Mouse (Mus musculus): ENCODE data around the gene Igfbp1. TPM values are rescaled to one million over a fixed set of nuclear protein-coding genes. Genes with fewer than 3 reads are reported as not detected.

Gene Igfbp1
- polyA plus RNA-seq, 1 experiment from 2014 or later = 0.23 TPM

GRCm38 (mm10) chr11:7188469-7188868, 9.1 kb upstream of the Igfbp1 start, which contains the start of gene Gm11985:
Gene Gm11985 (minus strand): TSS chr11:7188569.
- Histone ChIP-seq H3K4me2 (ENCODE audit: low read length) (no peak within 1 kb of the TSS), H3K4me1 (replicated peaks; ENCODE audit: control insufficient read depth, insufficient read depth, low read length) (no peaks in the 10 kb centered on the region), H3K27me3 (replicated peaks; ENCODE audit: control insufficient read depth, insufficient read depth, low read length) (no peaks in the 10 kb centered on the region), H3K9ac (replicated peaks; ENCODE audit: low read depth, low read length) (no peak within 1 kb of the TSS), H3K4me3 (replicated peaks; ENCODE audit: low read length) (no peak within 1 kb of the TSS), H3K36me3 (ENCODE audit: control insufficient read depth, insufficient read depth) (no peaks in the 10 kb centered on the region), H3K27ac (ENCODE audit: low read length) (no peak within 1 kb of the TSS), H3K9me3 (ENCODE audit: control insufficient read depth, low read length) (no peaks in the 10 kb centered on the region)
- ATAC-seq = no peak
- 87% methylated on average over 13 of the region's 13 CpGs for WGBS

GRCm38 (mm10) chr11:7192710-7193109, 4.9 kb upstream of the Igfbp1 start:
- H3K4me1 ChIP-seq (replicated peaks; ENCODE audit: control insufficient read depth, insufficient read depth, low read length) = no peaks in the 10 kb centered on the region
- no peaks in the 10 kb centered on the region for H3K9me3 ChIP-seq (ENCODE audit: control insufficient read depth, low read length)
- 70% methylated on average over 6 of the region's 6 CpGs for WGBS
- H3K27me3 ChIP-seq (replicated peaks; ENCODE audit: control insufficient read depth, insufficient read depth, low read length) = no peaks in the 10 kb centered on the region
- H3K4me2 ChIP-seq (ENCODE audit: low read length) = no peak overlapping the region
- no peak overlapping the region for H3K27ac ChIP-seq (ENCODE audit: low read length)
- H3K9ac ChIP-seq (replicated peaks; ENCODE audit: low read depth, low read length) = no peak overlapping the region
- no peak overlapping the region for H3K4me3 ChIP-seq (replicated peaks; ENCODE audit: low read length)
- ATAC-seq = no peak
- no peaks in the 10 kb centered on the region for H3K36me3 ChIP-seq (ENCODE audit: control insufficient read depth, insufficient read depth)

DNA sequence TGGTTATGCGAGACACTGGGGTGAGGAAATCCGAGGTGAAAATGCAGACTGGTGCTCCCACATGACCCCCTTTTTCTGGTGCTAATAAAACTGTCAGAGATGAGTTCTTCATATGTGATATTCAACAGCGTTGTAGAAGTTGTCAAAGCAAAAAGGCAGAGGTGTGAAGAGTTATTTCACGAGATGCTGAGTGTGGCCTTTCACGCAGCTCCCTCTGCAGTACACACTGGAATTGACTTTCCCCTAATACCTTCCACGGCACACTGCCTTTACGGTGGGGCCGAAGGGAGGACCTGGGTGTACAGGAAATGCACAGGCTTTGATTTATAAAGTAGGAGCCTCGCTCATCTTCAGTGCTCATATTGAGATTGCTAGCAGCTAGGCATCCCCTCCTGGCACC, 4.4 kb upstream of the Igfbp1 start:
- no peak overlapping the region for H3K4me2 ChIP-seq (ENCODE audit: low read length)
- H3K27ac ChIP-seq (ENCODE audit: low read length) = no peak overlapping the region
- no peaks in the 10 kb centered on the region for H3K9me3 ChIP-seq (ENCODE audit: control insufficient read depth, low read length)
- no peak overlapping the region for H3K4me3 ChIP-seq (replicated peaks; ENCODE audit: low read length)
- no peaks in the 10 kb centered on the region for H3K27me3 ChIP-seq (replicated peaks; ENCODE audit: control insufficient read depth, insufficient read depth, low read length)
- no peaks in the 10 kb centered on the region for H3K4me1 ChIP-seq (replicated peaks; ENCODE audit: control insufficient read depth, insufficient read depth, low read length)
- 72% methylated on average over 9 of the region's 9 CpGs for WGBS
- ATAC-seq = no peak
- no peak overlapping the region for H3K9ac ChIP-seq (replicated peaks; ENCODE audit: low read depth, low read length)
- no peaks in the 10 kb centered on the region for H3K36me3 ChIP-seq (ENCODE audit: control insufficient read depth, insufficient read depth)

DNA sequence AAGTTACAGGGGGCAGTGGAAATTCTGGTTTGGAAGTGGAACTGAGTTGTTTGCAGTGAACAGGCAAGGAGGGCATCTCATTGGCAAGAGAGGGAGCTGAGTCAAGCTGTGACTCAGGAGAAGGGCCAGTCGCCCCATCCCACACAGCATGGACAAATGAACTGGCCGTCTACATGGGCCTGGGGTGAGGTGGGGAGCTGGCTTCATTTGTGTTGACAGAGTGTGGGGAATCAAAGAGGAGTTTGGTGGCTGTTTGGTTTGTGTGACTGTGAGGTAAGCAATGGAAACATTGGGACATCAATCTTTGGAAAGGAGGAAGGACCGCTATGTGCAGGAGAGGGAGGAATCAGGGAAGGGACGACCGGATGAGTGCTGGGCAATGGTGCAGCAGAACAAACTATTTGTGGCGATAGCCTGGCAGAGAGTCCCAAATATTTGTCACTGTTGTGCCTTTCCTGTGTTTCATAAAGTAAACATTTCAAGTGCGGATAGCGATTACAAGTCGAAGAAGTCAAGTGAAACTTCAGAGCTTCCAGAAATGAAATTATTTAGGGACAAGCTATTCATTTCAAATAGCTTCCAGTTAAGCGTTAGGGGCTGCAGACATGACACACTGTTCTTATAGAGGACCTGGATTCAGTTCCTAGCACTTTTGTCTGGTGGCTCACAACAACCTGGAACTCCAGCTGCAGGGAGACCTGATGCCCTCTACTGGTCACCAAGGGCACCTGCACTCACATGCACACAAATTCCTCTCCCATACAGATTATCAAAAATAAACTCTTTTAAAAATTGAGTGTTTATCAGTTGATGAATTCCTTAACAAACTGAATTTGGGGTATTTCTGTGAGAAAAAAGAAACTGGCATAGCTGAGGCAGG, 2.9 kb upstream of the Igfbp1 start:
- no peak overlapping the region for H3K4me2 ChIP-seq (ENCODE audit: low read length)
- 96% methylated on average over 10 of the region's 10 CpGs for WGBS
- ATAC-seq = no peak
- H3K9ac ChIP-seq (replicated peaks; ENCODE audit: low read depth, low read length) = no peak overlapping the region
- no peaks in the 10 kb centered on the region for H3K36me3 ChIP-seq (ENCODE audit: control insufficient read depth, insufficient read depth)
- no peak overlapping the region for H3K27ac ChIP-seq (ENCODE audit: low read length)
- H3K9me3 ChIP-seq (ENCODE audit: control insufficient read depth, low read length) = no peaks in the 10 kb centered on the region
- no peak overlapping the region for H3K4me3 ChIP-seq (replicated peaks; ENCODE audit: low read length)
- H3K27me3 ChIP-seq (replicated peaks; ENCODE audit: control insufficient read depth, insufficient read depth, low read length) = no peaks in the 10 kb centered on the region
- no peaks in the 10 kb centered on the region for H3K4me1 ChIP-seq (replicated peaks; ENCODE audit: control insufficient read depth, insufficient read depth, low read length)

DNA sequence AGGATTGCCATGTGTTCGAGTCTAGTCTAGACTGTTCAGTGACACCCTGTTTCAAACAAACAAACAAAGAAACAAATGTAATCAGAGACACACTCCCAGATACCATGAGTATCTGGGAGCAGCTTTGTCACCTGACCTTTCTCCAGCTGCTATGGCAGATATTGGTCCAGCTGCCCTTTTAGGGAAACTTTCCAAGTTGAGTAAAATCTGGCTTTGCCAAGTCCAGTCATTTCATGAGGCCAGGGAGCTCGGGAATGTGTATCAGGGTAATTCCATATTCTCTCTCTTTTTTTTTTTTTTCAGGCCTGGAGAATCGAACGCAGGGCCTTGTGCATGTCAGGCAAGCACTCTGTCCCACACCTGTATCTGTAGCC, 2.3 kb upstream of the Igfbp1 start:
- no peak overlapping the region for H3K27ac ChIP-seq (ENCODE audit: low read length)
- WGBS = 84% methylated on average over 4 of the region's 4 CpGs
- no peak overlapping the region for H3K4me3 ChIP-seq (replicated peaks; ENCODE audit: low read length)
- no peak for ATAC-seq
- no peaks in the 10 kb centered on the region for H3K4me1 ChIP-seq (replicated peaks; ENCODE audit: control insufficient read depth, insufficient read depth, low read length)
- H3K9ac ChIP-seq (replicated peaks; ENCODE audit: low read depth, low read length) = no peak overlapping the region
- H3K4me2 ChIP-seq (ENCODE audit: low read length) = no peak overlapping the region
- no peaks in the 10 kb centered on the region for H3K36me3 ChIP-seq (ENCODE audit: control insufficient read depth, insufficient read depth)
- H3K27me3 ChIP-seq (replicated peaks; ENCODE audit: control insufficient read depth, insufficient read depth, low read length) = no peaks in the 10 kb centered on the region
- no peaks in the 10 kb centered on the region for H3K9me3 ChIP-seq (ENCODE audit: control insufficient read depth, low read length)

GRCm38 (mm10) chr11:7198006-7198405, 424 bp downstream of the Igfbp1 start:
- no peak for ATAC-seq

DNA sequence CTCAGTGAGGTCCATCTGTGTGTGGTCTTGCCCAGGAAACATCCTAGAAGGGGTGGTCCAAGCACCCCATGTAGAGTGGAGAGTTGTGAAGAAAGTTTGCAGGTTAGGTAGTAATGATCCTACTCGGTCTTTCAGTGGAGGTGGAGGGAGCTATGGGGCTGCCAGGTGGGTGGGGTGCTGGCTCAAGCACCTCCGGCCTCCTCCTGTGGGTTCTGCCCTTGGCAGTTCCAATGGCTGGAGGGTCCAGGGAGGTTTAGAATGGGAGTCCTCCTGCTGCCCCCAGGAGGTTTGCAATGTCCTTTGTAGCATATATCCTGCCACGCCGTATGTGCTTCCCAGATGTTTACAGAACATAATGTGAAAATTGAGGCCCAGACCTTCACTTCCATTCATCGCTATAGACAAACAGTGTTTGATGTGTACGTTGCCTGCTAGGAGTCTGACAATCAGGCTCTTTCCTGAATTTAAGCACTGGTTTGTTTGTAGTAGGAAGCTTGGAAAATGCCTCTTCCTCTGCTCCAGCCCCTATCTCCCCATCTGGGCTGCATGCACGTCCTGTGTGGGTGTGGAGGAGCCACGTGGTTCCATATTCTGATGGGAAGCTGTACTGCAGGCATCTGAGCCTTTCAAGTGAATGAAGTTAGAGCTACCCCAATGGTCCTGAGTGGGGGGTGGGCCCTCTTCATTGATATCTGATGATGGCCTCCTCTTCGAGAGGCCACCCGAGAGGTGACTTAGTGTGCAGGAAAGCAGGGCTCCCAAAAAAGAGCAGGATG, 1.1 kb downstream of the Igfbp1 start:
- WGBS = 86% methylated on average over 10 of the region's 10 CpGs
- no peak overlapping the region for H3K4me3 ChIP-seq (replicated peaks; ENCODE audit: low read length)
- H3K4me2 ChIP-seq (ENCODE audit: low read length) = no peak overlapping the region
- no peaks in the 10 kb centered on the region for H3K4me1 ChIP-seq (replicated peaks; ENCODE audit: control insufficient read depth, insufficient read depth, low read length)
- no peak overlapping the region for H3K27ac ChIP-seq (ENCODE audit: low read length)
- no peaks in the 10 kb centered on the region for H3K27me3 ChIP-seq (replicated peaks; ENCODE audit: control insufficient read depth, insufficient read depth, low read length)
- H3K9ac ChIP-seq (replicated peaks; ENCODE audit: low read depth, low read length) = no peak overlapping the region
- H3K9me3 ChIP-seq (ENCODE audit: control insufficient read depth, low read length) = no peaks in the 10 kb centered on the region
- ATAC-seq = no peak
- H3K36me3 ChIP-seq (ENCODE audit: control insufficient read depth, insufficient read depth) = no peaks in the 10 kb centered on the region

More at GRCm38 (mm10) chr11:7198006-7198405, 424 bp downstream of the Igfbp1 start:
- Histone ChIP-seq H3K9ac (replicated peaks; ENCODE audit: low read depth, low read length) (no peak overlapping the region), H3K9me3 (ENCODE audit: control insufficient read depth, low read length) (no peaks in the 10 kb centered on the region), H3K4me3 (replicated peaks; ENCODE audit: low read length) (no peak overlapping the region), H3K27ac (ENCODE audit: low read length) (no peak overlapping the region), H3K4me2 (ENCODE audit: low read length) (no peak overlapping the region), H3K36me3 (ENCODE audit: control insufficient read depth, insufficient read depth) (no peaks in the 10 kb centered on the region), H3K27me3 (replicated peaks; ENCODE audit: control insufficient read depth, insufficient read depth, low read length) (no peaks in the 10 kb centered on the region), H3K4me1 (replicated peaks; ENCODE audit: control insufficient read depth, insufficient read depth, low read length) (no peaks in the 10 kb centered on the region)
- 90% methylated on average over 19 of the region's 19 CpGs for WGBS

DNA sequence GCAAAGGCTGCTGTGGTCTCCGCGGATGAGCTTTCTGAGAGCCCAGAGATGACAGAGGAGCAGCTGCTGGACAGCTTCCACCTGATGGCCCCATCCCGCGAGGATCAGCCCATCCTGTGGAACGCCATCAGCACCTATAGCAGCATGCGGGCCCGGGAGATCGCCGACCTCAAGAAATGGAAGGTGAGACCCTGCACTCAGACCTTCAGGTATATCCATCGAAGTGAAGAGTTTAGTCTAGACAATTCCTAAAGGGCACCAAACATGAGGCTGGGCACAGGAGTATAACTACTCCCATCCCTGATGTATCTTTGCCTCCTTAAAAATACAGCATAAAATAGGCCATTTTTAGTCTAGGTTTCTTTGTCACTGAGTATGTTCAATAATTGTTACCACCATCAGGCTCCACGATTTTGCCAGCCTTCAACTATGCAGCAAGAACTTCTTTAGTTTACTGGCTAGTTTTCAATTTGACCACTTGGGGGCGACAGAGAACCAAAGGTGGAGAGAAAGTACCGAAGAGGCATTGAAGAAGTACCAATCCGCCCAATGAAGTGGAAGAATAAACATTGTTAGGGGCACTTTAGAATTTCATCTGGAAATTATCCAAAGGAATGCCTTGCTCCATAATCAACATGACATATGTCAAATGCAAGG, 2.3 kb downstream of the Igfbp1 start:
- Histone ChIP-seq H3K4me3 (replicated peaks; ENCODE audit: low read length) (no peak overlapping the region), H3K27me3 (replicated peaks; ENCODE audit: control insufficient read depth, insufficient read depth, low read length) (no peaks in the 10 kb centered on the region), H3K9ac (replicated peaks; ENCODE audit: low read depth, low read length) (no peak overlapping the region), H3K4me2 (ENCODE audit: low read length) (no peak overlapping the region), H3K36me3 (ENCODE audit: control insufficient read depth, insufficient read depth) (no peaks in the 10 kb centered on the region), H3K9me3 (ENCODE audit: control insufficient read depth, low read length) (no peaks in the 10 kb centered on the region), H3K27ac (ENCODE audit: low read length) (no peak overlapping the region), H3K4me1 (replicated peaks; ENCODE audit: control insufficient read depth, insufficient read depth, low read length) (no peaks in the 10 kb centered on the region)
- 54% methylated on average over 14 of the region's 14 CpGs for WGBS
- ATAC-seq = 0 out of 2 replicates have a peak, but pooled peaks have one; percentile 18

- ATAC-seq = no peak
- H3K4me3 ChIP-seq (replicated peaks; ENCODE audit: low read length) = no peak overlapping the region
- WGBS = 85% methylated on average over 9 of the region's 9 CpGs
Measured at GRCm38 (mm10) chr11:7200393-7200783, 2.8 kb downstream of the Igfbp1 start.

More at GRCm38 (mm10) chr11:7200393-7200783, 2.8 kb downstream of the Igfbp1 start:
- no peak overlapping the region for H3K9ac ChIP-seq (replicated peaks; ENCODE audit: low read depth, low read length)
- H3K27me3 ChIP-seq (replicated peaks; ENCODE audit: control insufficient read depth, insufficient read depth, low read length) = no peaks in the 10 kb centered on the region
- H3K4me2 ChIP-seq (ENCODE audit: low read length) = no peak overlapping the region
- no peaks in the 10 kb centered on the region for H3K9me3 ChIP-seq (ENCODE audit: control insufficient read depth, low read length)
- H3K4me1 ChIP-seq (replicated peaks; ENCODE audit: control insufficient read depth, insufficient read depth, low read length) = no peaks in the 10 kb centered on the region
- no peaks in the 10 kb centered on the region for H3K36me3 ChIP-seq (ENCODE audit: control insufficient read depth, insufficient read depth)
- H3K27ac ChIP-seq (ENCODE audit: low read length) = no peak overlapping the region
